Mouse (Mus musculus): ENCODE measurements around the gene Med4. TPM values are rescaled to one million over a fixed set of nuclear protein-coding genes. Genes with fewer than 3 reads are reported as not detected.
A peak's percentile ranks its signal among the peaks of the same experiment; 100 is the strongest.
"Not testable (repeated sequence)": the region's sequence is repeated elsewhere in the genome, so short reads cannot be mapped to it uniquely, and the experiment has no call there.

The Med4 gene
- total RNA-seq, 2 experiments from 2014 or later, result 8.1 to 9.5 TPM

DNA sequence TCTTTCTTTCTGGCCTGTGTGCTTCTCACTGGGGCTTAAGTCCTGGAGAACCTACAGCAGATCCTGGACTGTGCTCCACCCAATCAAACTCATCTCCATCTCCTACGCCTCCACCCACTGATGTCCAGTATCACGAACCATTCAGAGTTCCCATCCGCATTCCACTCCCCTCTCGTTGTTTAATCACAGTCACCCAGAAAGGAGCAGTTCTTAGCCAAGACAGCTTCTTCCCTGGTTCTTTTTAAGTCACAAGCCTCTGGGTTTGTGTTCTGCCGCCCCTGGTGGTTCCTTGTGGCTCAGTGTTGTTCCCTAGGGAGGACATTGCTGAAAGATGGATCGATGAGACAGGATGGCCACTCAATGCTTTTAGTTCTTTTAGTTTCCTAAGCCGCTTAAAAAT lies 14.1 kb upstream of the Med4 start:
- ATAC-seq (replicated peaks; ENCODE audit: low FRiP score, poor library complexity, severe bottlenecking), result no peak

DNA sequence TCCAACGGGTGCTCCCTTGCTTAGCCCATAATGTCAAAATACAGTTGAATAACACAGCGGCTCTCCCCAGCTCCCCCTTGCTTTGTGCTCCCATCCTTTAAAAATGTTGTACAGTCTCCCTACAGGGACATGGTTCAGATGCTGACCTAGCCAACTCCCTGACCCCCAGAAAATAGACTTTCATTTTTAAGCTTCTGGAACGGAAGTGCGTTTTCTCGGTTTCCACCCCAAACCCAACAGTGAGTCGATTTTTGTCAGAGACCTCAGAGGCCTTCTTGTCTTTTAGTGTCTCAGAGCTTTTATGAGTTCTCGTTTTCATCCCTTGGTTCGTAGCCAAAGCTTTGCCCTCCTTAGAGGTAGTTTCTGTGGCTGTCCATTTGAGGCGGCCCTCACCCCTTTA lies 8.5 kb upstream of the Med4 start:
- ATAC-seq (replicated peaks; ENCODE audit: low FRiP score, poor library complexity, severe bottlenecking), result no peak

DNA sequence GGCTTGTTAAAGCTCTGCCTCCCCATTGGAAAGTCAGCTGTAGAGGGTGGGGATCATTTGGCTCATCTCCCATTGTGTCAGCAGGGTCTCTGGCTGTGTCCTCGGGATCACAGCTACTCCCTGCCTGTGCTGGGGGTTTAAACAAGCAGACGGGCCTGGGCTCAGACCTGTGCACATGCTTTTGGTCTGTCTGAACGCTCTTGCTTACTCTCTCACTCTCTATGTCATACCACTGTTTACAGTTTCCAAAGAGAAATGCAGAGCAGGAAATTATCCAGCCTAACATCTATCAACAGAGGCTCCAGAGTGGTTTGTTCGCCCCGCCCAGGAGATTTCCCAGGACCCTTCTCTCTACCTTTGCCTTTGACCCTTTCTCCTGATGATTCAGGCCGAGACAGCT lies 8.1 kb upstream of the Med4 start:
- no peak for ATAC-seq (replicated peaks; ENCODE audit: low FRiP score, poor library complexity, severe bottlenecking)

DNA sequence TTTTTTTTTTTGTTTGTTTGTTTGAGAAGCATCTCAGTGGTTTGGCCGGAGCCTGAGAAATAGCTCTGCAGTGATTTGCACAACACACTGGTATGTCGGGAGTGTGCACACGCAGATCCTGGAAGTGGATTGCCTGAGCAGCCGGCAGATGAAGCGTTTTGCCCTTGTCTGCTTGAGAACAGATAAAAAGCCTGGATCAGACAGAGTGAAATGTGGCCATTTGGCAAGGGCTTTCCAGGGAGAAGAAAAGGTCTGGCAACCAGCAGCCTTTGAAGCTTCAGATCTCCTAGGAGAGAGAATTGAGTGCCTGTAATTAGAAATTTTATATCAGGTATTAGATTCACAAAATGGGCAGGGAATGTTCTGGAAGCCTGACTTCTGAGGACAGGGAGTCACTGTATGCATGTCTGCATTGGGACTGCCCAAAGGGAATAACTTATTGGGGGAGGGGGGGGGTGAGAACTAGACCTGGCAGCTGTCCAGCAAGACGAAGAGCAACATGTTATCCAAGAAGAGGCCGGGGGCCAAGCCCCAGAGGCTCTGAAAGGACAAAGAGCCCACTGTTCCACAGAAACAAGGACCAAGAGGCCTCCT lies 7.1 kb upstream of the Med4 start:
- no peak for ATAC-seq (replicated peaks; ENCODE audit: low FRiP score, poor library complexity, severe bottlenecking)

DNA sequence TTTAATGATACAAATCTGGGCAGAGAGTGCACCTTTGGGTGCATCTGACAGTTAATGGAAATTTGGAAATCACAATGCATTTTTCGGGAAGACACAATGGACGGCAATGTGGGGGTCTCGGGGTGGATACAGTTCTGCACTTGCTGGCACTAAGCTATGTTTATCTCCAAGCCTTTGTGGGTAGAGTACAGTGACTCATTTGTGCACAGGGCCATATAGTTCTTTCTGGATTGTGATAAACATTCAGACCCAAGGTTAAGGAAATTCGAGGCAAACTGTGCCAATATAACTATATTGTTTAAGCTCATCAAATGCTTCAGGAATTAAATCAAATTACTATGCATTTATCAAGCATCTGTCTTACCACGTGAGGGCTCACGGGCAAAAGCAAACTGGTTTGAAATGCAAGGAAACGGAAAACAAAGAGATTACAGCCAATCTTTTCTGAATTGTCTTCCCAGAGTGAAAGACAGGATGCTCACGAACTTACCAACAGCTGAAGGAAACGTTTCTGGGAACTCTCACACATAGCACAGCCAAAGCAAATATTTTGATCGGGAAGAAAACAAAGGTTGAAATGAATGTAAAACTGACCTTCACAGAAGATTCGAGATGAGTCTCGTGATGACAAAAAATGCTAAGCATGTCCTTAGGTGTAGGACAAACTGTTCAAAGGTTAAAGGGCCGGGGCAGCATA lies 6.4 kb upstream of the Med4 start:
- no peak for ATAC-seq (replicated peaks; ENCODE audit: low FRiP score, poor library complexity, severe bottlenecking)

DNA sequence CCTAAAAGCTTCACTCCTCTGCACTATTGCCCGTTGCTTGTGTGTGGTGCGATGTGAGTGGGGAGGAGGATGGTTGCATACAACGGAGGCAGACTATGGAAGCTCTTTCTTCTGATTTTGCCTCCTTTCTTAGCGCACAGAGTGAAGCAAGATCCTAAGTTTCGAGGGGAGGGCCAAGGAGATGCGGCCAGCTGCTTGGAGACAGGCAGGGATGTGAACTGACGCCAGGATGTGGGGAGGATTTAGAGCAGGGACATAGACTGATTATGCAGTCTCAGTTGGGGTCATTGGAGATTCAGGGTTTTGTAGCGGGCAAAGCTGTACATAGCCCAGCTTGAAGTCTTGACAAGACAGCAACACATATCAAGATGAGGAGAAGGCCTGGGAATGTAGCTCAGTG lies 3.5 kb upstream of the Med4 start:
- ATAC-seq (replicated peaks; ENCODE audit: low FRiP score, poor library complexity, severe bottlenecking), result no peak

DNA sequence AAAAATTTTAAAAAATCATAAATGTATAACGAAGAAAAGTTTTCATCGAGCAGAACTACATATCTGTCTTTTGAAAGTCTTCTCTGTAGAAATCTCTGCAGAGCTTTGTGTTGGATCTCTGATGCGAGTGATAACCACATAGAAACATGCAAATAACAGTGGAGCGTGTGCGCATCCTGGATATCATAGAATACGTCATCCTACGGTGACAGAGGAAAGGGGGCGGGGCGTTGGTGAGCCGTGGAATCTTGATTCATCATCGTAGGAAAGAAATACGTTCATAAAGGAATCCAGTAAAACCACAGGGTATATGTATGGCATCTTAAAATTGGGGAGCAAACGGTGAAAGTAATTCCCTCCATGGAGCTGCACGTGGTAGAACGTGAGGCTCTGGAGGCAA lies 2.6 kb upstream of the Med4 start:
- no peak for ATAC-seq (replicated peaks; ENCODE audit: low FRiP score, poor library complexity, severe bottlenecking)

DNA sequence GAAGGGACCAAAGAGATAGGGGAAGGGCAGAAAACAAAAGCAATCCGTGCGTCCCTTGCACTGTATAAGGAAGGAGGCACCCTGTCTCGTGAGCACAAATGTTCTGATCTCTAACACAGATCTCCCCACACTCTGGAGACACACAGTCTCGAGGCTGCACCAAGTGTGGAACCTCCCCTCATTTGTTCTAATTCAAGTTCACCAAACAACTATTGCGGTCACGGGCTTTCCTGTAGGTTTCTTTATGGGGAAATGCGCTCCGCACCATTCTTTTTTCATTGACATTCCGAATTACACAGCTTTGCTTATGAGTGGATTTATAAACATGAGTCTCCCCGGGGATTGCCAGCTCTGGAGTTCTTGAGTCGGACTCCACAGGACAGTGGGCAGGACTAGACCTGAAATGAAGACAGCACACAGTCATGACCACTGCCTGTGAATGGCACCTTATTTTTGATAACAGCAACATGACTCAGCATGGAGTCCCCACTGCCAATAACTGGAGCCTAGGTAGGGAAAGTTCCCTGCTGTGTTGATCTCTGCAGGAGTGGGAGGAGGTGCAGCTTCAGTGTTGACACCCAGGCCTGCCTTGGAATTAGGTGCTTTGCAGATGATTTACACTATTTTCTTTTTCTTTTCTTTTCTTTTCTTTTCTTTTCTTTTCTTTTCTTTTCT lies 2.0 kb upstream of the Med4 start:
- ATAC-seq (replicated peaks; ENCODE audit: low FRiP score, poor library complexity, severe bottlenecking), result peak; percentile 27; the same call in 1 of the 2 replicates

DNA sequence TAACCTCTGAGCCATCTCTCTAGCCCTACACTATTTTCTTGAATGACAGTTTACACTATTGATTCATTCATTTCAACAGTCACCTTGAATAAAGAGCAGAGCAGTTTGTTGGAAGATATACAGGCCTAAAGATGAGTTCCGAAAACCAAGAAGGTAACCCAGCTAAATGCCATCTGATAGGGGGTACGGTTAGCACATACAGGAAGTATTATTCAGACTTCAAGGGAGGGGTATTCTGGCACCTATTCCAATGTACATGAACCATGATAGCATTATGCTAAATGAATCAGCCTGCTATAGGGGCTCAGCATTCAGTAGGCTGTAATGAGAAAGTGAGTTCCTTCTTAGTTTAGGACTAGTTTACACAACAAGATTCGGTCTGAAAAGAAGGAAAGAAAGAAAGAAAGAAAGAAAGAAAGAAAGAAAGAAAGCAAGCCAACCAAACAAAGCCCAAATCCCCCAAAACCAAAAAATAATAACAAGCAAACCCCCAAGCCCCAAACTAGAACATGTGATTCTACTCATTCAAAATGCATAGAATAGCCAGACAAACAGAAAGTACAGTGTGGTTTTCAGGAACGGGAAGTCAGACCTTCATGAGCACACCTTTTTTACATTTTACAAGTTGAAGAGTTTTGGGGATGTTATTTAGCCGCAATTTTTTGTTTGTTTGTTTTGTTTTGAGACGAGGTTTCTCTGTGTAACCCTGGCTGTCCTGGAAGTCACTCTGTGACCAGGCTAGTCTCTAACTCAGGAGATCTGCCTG lies 1.0 kb upstream of the Med4 start:
- no peak for ATAC-seq (replicated peaks; ENCODE audit: low FRiP score, poor library complexity, severe bottlenecking)

DNA sequence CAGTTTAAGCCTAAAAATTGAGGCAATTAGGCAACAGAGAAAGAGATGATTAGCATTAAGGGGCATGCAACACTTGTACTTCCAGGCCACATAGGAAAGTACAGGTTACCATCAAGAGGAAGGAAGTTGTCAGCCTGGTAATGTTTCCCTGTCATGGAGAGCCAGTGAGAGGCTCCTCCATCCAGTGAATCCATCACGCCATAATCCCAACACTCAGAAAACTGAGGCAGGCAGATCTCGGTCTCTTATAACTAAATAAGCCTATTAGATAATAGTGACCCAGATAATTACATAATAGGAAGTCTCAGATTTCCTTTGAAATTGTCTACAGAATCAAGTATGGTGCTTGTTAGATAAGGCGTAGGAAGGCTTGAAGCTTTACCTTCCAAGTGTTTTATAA lies 14.3 kb downstream of the Med4 start:
- ATAC-seq (replicated peaks; ENCODE audit: low FRiP score, poor library complexity, severe bottlenecking), result no peak

DNA sequence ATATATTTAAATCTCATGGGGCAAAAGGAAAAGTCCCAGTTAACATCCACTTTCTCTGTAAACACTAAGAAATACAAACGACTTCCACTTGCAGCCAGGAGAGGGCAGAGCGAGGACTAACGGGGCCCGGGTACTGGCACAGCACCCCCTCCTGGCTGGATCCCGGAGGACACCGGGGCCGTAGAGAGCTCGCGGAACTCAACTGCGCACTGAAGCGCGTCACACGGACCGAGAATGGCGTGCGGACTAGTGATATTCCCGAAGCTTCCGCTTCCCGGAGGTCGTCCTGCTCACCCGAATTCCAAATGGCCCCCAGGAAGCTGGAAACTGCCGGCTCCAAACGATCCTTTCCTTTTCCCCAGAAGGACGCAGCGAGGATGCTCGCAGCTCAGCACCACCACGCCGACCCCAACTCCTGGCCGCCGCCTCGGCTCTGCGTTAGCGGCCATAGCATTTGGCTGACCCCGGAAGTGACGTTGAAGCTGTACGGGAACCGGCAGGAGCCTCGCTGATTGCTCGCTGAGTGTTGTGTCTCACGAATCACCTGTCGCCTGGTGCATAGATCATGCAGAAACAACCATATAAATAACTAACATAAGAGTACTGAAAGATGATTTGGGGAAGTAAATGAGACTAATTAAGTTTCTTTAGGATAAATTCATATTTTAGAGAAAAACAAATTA lies 15.1 kb downstream of the Med4 start, which contains the start of gene Sucla2:
Gene Sucla2, plus strand, starts transcription at position 554 of the 683 bp plus-strand sequence.
- ATAC-seq (replicated peaks; ENCODE audit: low FRiP score, poor library complexity, severe bottlenecking), result peak; percentile 100

DNA sequence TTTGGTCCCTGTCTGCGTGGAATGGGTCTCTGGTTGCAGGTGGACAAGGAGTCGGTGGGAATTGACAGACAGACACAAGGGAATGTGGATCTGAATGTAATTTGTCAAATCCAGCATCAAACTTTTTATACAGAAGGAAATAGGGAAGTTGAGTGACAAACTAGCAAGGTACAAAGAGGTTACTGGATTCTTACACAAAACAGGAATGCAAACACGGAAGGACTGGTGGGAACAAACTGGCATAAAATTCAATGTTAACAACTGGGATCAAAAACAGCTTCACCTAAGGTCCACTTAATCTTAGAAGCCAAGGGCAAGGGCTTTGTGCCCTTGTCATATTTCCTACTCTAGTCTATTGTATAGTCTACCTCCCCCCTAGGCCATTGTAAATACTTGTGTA lies 18.8 kb downstream of the Med4 start:
- not testable (repeated sequence) for ATAC-seq (replicated peaks; ENCODE audit: low FRiP score, poor library complexity, severe bottlenecking)

DNA sequence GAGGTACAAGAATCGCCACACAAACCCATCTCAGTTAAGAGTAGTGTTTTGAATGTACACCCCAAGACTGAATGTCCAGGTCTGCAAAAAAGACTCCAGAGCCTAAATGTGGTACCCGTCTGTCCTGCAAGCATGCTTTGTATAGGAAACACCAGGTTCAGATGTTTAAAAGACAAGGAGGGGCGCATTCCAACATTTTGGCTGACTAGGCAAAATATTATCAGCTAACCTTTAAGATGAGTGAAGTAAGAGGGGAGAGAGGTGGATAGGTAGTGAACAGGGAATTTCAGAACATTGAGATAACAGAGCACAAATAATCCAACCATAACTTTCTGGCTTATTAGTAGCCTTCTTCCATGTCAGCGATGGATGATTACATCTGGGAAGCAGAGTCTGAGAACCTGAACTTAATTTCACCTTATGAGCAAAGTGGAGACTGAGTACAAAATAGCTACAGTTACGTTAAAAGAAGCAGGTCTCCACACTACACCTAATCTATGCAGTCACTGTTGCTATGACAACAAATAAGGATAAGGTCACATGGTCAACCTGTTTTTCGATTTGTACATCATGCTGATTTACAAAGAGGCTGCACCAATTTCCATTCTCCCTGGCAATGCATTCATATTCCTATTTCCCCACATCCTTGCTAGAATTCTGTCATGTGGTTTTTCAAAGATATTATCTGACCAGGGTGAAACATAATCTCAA lies 24.1 kb downstream of the Med4 start:
- no peak for ATAC-seq (replicated peaks; ENCODE audit: low FRiP score, poor library complexity, severe bottlenecking)

DNA sequence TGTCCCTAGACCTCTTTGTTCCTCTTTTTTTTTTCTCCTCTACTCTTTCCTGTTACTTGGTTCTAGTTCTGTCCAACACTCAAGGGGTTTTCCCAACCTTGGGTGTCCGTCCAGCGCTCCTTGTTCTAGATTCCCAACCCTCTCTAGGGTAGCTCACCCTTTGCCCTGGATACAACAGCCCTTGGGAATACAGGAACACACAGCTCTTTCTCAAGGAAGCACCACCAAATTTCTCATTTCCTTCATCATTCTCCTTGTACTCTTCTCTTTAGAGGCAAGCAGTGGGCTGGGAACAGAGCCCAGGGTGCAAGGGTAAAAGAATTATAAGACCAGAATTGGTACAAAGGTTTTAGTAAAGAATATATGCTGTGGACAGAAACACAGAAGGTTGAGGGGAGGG lies 25.8 kb downstream of the Med4 start:
- no peak for ATAC-seq (replicated peaks; ENCODE audit: low FRiP score, poor library complexity, severe bottlenecking)

DNA sequence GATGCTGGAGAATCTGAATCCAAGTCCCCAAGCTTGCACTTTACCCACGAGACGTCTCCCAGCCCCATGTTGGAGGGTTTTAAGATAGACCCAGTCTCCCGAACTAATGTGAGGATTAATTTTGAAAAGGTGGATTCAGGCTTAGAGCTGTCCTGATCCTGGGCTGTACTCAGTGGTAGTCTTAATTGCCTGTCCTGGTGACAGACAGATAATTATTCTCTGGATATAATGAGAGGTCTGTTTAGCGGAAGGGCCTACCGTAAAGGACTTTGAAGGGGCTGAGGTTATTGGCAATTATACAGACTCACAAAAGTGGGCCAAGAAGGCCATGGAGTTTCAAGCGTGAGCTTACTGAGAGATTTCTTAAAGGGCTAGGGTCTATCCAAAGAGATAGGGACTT lies 34.0 kb downstream of the Med4 start:
- ATAC-seq (replicated peaks; ENCODE audit: low FRiP score, poor library complexity, severe bottlenecking), result no peak

DNA sequence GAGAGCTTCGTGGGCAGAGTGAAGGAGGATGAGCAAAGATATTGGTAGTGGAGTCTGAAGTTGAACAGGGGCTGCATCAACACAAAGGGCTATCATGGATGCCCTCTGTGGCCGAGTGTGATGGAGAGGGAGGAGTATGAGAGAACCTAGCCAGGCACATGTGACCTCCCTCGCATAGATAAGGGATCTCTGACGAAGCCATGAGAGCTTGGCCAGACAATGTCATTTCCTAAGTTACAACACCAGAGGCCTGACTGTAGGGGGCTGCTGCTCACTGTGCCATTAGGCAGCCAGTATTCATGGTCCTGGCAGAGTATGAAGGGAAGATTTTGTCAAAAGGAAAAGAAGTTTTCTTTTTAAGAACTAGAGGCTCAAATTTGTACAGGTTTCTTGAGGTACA lies 37.2 kb downstream of the Med4 start:
- ATAC-seq (replicated peaks; ENCODE audit: low FRiP score, poor library complexity, severe bottlenecking), result no peak

DNA sequence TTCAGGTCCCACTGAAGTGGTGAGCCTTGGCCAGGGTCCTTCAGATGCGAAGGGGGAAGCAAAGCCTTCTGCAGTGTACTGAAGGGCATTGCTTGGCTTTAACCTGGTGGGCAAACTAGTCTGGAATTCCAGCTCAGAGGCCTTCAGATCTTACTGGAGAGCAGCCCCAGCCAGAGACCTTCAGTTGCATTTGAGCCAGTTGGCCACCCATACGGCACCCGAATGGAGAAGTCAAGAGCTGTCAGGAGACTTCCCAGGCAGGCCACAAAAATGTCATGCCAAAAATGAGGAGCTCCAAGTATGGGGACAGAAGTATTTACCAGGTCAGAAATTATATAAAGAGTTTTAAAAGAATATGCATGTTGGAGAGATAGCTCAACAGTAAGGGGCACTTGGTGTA lies 38.2 kb downstream of the Med4 start, which contains the start of gene Nudt15:
Gene Nudt15, minus strand, starts transcription at position 192 of the 400 bp plus-strand sequence.
- ATAC-seq (replicated peaks; ENCODE audit: low FRiP score, poor library complexity, severe bottlenecking), result no peak

DNA sequence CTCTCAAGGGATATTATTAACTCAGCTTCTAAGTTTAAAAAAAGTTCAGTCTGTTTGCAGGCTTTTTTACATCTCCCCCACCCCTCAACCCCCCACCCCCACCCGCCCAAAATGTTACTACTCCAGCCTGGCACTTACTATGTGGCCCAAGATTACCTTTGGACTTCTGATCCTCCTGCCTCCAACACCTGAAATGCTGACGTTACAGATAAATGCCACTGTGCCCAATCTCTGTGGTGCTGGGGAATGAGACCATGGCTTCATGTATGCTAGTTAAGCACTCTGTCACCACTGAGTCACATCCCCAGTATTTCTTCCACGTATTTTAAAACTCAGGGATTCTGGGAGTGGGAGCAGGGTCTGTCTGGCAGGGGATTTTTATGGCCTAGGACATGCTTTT lies 40.5 kb downstream of the Med4 start:
- no peak for ATAC-seq (replicated peaks; ENCODE audit: low FRiP score, poor library complexity, severe bottlenecking)

DNA sequence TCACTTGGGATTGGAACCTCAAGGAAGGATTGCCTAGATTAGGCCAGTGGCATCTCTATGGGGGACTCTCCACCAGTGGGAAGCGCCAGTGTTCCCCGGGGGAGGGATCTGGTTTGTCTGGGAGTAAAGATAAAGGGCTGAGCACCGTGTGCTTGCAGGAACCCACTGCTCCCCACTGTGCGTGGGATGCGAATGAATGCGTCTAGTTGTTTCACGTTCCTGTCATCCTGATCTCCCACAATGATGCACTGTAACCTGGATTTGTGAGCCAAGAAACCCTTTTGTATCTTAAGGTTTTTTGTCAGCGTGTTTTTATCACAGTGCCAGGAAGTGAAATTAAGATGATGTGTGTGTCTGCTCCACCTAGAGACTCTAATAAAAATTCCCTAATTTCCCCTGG lies 40.9 kb downstream of the Med4 start:
- ATAC-seq (replicated peaks; ENCODE audit: low FRiP score, poor library complexity, severe bottlenecking), result no peak
